21 mouse cellular contexts compared by ENCODE assay signal in the genomic region with DNA sequence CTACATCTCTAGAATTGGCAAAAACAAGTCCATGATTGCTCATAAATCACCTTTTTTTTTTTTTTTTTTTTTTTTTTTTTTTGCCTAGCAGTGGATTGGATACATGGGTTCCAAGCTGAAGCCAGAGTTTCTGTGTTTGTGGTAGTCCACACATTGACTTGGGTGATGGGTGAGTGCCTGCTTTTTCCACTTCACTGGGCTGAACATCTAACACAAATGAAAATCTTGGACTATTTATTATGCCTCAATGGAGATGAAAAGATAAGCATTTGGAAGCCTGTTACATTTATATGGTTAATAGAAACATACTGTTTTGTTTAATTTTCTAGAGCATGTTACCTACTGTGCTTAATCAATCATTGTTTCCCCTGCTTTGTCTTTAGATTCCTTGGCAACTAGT.
"Had no signal": no experiment of that assay in that cellular context is flagged by ENCODE, and none has a peak within 500 bp of the region (broad histone marks: within the 10 kb centered on the region; RNA-seq: fewer than 3 reads in every experiment).

No protein-coding gene starts in this region.

- H3K27me3 ChIP-seq: limb, embryonic 13.5 days; liver, embryonic 12.5 days; liver, embryonic 15.5 days; lung, embryonic 15.5 days; megakaryocyte, embryonic 14.5 days had no signal

- ATAC-seq: liver, embryonic 12.5 days; midbrain, embryonic 16.5 days had no signal

- DNase-seq: kidney, adult 2 months; kidney, postnatal 25 days; layer of hippocampus, adult 9-11 months; liver; lung, adult 18-20 months; lung, postnatal 10 days; lung, postnatal 36 days; thymus, adult 2 months; thymus, postnatal 14 days; thymus, postnatal 4 days had no signal

- H3K27ac ChIP-seq: kidney, postnatal 0 days; layer of hippocampus, adult 2 months; limb, embryonic 10.5 days; limb, embryonic 13.5 days; liver, embryonic 12.5 days; liver, embryonic 15.5 days; lung, embryonic 15.5 days; midbrain, embryonic 10.5 days; stomach, postnatal 0 days had no signal

- H3K4me1 ChIP-seq: limb, embryonic 10.5 days; limb, embryonic 13.5 days; liver, embryonic 12.5 days; liver, embryonic 15.5 days; lung, embryonic 15.5 days; megakaryocyte, embryonic 14.5 days; midbrain, embryonic 10.5 days had no signal

- H3K4me3 ChIP-seq: layer of hippocampus, adult 2 months; limb, embryonic 10.5 days; limb, embryonic 13.5 days; liver, embryonic 12.5 days; liver, embryonic 15.5 days; lung, embryonic 15.5 days; megakaryocyte, embryonic 14.5 days; midbrain, embryonic 10.5 days had no signal

- H3K4me2 ChIP-seq: limb, embryonic 13.5 days; liver, embryonic 12.5 days; liver, embryonic 15.5 days; lung, embryonic 15.5 days had no signal

- H3K9me3 ChIP-seq: limb, embryonic 10.5 days; limb, embryonic 13.5 days; liver, embryonic 12.5 days; liver, embryonic 15.5 days; lung, embryonic 15.5 days; midbrain, embryonic 10.5 days had no signal

- H3K9ac ChIP-seq: limb, embryonic 13.5 days; liver, embryonic 12.5 days; liver, embryonic 15.5 days; lung, embryonic 15.5 days had no signal

- H3K36me3 ChIP-seq: limb, embryonic 10.5 days; limb, embryonic 13.5 days; liver, embryonic 12.5 days; liver, embryonic 15.5 days; lung, embryonic 15.5 days; midbrain, embryonic 10.5 days had no signal
